Mouse (Mus musculus) lung, adult 18-20 months (tissue): ENCODE data around the gene Rgp1.
"Not testable (repeated sequence)": the region's sequence is repeated elsewhere in the genome, so short reads cannot be mapped to it uniquely, and the experiment has no call there.

ENCODE experiments used
- DNase-seq, 2 experiments: peaks; one replicate each; pipeline ENCODE4 v3.0.0; 2022; ENCODE audit warnings: mixed read lengths in 2 of 2

The Rgp1 gene

DNA sequence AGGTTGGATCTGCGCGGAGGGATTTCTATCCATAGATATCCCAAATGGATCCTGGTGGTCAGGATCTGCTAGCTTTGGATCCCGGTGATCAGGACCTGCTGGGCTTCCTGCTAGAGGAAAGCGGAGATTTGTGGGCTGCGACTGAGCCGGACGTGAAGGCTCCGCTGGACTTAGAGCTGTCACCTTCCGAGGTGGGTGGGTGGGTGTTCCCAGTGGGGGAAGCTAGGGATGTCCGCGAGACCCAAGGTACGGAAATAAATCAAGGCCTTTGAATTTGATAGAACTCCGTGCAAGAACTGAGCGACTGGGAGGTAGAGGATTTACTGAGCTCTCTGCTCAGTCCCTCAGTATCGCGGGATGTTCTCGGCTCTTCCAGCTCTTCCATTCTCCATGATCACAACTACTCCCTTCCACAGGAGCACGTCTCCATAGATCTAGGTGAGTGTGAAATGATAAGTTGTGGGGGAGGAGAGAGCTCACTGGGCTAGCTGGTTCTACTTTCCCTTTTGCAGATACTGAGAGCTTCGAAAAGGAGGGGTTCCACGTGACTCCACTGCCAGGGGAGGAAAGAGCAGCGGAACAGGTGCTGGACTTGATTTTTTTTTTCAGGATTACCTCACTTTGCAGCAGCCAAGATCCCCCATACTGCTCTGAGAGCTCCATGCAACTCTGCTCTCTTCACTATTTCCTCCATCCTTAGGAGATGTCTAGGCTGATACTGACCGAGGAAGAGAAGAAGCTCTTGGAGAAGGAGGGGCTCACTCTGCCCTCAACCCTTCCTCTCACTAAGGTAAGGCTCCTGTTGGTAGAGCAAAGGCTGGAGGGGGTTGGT is 15.5 kb upstream of the Rgp1 start:
- DNase-seq = peak in 1 of 2 experiments; percentile 32

DNA sequence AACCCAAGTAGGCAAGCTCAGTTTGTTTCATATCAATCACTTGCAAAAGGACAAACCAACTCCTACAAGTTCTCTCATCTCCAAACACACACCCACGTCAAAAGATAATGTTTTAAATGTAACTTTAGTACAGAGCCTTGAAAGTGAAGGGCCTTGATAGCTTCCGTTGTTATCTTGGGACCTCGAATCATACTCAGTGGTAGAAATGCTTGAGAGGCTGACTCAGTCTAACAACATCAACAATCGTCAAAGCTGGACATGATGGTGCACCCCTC is 15.0 kb upstream of the Rgp1 start:
- DNase-seq = no peak

GRCm38 (mm10) chr4:43564231-43564630 is 14.3 kb upstream of the Rgp1 start:
- DNase-seq = no peak

- no peak for DNase-seq
Measured at GRCm38 (mm10) chr4:43567140-43567539, 11.4 kb upstream of the Rgp1 start.

DNA sequence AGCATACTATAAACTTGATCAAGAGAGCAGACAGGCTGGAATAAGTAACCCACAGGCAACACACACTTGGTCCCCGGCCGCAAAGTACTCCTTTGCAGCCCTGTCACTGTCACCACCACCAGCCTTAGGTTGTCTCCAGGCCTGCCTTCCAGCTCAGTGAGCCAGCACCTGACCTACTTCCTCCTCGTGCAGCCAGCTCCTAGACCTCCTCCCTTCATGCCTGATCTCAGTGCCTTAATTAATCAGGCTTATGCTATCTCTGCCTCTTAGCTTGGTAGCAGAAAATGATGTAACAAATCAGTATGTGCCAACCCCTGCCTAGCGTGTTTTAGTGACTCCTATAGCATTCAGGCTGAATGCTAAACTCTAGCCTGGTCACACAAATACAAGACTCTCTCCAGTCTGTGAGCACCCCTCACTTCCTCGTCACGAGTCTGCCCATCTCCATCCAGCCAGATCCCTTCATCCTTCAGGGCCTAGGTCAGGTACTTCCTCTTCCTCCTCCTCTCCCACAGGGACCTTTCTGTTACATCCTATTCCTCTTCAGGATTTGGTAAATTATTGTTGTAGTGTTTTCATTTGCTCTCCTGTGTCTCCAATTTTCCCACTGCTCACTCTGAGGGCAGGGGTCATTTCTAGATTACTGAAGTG is 7.0 kb upstream of the Rgp1 start:
- no peak for DNase-seq

DNA sequence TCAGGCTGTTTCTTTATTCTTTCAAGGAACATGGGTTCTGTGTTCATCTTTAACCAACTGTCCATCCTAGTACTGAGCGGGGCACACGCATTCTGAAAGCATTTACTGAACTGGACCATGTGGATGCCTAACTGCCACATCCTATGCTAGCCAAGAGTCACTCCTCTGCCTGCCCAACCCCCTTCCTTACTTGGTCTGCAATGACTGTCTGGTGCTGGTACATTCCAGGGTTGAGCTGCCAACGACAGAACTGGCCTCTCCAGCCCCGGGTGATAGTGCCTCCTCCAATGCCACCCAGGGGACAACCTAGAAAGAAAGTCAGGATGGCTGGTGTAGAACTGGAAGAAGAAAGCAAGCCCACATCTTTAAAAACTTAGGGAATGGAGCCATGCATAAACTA is 5.0 kb upstream of the Rgp1 start:
- DNase-seq = no peak

DNA sequence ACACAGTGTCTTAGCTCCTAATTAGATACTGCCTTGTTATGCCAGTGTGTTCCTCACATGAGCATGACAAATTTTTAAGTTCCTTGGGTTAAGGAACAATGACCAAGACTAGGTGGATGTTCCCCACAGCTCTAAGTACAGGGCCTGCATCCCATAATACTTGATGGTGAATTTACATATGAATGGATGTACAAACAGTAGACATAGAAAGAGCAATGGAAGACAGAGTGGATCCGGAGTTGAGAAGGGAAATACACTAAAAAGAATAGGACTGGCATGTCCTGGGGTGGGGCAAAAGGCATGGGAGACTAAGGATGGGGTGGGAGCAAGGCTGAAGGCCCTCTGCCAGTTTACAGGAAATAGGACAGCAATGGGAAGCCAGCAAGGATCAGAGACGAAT is 3.2 kb upstream of the Rgp1 start:
- DNase-seq = no peak

GRCm38 (mm10) chr4:43577237-43577881 is 1.2 kb upstream of the Rgp1 start:
- no peak for DNase-seq

- DNase-seq = no peak
Measured at GRCm38 (mm10) chr4:43579256-43579655, 741 bp downstream of the Rgp1 start.

DNA sequence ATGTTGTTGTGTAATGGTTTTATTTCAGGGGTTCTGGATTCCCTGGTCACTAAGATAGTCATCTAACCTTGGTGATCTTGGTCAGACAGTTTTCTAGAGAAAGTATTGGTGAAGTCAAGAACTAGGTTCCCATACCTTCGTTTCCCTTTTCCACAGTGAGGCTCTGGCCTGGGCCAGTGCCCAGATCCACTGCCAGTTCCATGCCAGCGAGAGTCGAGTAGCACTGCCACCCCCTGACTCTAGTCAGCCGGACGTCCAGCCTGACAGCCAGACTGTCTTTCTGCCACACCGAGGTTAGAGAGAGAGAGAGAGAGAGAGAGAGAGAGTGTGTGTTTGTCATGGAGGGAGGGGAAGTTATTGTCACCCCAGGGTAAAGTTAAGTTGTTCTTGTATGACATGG is 1.2 kb downstream of the Rgp1 start:
- DNase-seq = no peak

- DNase-seq = no peak
Measured at GRCm38 (mm10) chr4:43580721-43581120, 2.2 kb downstream of the Rgp1 start.

DNA sequence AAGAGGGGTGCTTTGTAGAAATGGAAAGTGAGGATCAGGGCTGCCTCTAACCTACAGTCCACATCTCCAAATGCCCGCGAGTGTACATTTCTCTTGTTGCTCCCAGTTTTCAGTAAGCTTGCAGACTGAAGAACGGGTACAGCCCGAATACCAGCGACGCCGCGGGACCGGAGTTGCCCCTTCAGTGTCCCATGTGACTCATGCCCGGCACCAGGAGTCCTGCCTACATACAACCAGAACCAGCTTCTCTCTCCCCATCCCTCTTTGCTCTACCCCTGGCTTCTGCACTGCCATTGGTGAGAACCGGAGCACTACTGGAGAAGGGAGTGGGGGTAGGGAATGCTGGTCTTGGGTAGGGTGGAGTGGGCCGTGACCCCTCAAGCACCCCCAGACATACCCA is 2.9 kb downstream of the Rgp1 start:
- DNase-seq = no peak

GRCm38 (mm10) chr4:43582241-43582640 is 3.7 kb downstream of the Rgp1 start:
- no peak for DNase-seq

- DNase-seq = no peak
Measured at GRCm38 (mm10) chr4:43583421-43583820, 4.9 kb downstream of the Rgp1 start.

- peak in 1 of 2 experiments; percentile 43 for DNase-seq
Measured at GRCm38 (mm10) chr4:43584444-43585416, 6.2 kb downstream of the Rgp1 start, which contains the start of gene Msmp. Msmp (minus strand) TSS chr4:43584494.

- no peak for DNase-seq
Measured at GRCm38 (mm10) chr4:43585682-43586081, 7.2 kb downstream of the Rgp1 start.

DNA sequence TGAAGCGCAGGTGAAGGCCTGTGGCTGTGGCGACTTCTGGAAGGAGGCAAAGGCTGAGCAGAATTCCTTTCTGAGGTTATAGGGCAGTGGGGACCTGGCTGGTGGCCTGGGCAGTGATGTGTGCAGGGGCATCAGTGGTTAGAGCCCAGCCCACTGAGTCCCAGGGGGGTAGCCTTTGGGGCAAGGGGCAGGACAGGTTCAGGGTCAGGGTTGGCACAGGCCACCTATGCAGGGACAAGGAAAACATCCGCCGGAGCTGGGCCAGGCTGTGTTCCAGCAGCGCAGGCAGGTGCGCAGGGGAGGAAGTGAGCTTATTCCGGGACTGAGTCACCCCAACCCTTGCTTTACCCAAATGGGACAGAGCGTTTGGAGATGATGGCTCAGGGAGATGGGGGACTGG is 7.9 kb downstream of the Rgp1 start:
- DNase-seq = no peak

- no peak for DNase-seq
Measured at GRCm38 (mm10) chr4:43587681-43588080, 9.2 kb downstream of the Rgp1 start.

GRCm38 (mm10) chr4:43591543-43591942 is 13.0 kb downstream of the Rgp1 start:
- no peak for DNase-seq

DNA sequence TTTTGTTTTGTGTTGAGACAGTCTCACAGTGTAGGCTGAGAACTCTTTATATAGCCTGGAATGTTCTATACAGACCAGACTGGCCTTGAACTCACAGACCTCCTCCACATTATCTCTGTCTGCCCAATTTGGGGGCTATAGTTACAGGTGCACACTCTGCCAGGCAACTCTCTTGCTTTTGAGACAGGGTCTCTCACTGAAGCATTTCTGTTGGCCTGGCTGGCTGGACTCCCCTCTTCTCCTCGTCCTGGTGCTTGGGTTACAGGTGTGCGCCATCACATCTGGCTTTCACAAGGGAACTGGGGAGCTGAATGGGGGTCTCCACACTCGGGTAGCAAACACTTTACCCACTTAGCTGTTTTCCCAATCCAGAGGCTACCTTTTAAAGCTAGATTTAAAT is 13.4 kb downstream of the Rgp1 start:
- no peak for DNase-seq

GRCm38 (mm10) chr4:43593453-43593852 is 14.9 kb downstream of the Rgp1 start:
- no peak for DNase-seq

GRCm38 (mm10) chr4:43596597-43596996 is 18.1 kb downstream of the Rgp1 start:
- not testable (repeated sequence) for DNase-seq

DNA sequence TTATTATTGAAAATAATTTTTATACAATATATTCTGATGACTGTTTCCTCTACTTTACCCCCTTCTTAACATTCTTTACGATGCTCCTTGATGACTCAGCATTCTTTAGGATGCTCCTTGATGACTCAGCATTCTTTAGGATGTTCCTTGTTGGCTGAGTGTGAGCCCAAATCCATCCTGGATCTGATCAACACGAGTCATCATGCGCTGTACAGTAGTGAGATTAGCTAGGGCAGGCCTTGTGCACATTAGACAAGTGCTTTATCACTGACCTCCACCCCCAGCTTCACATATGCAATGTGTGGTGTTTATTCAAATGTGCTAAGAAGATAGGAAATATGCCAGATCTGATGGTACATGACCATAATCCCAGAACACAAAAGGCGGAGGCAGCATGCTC is 19.7 kb downstream of the Rgp1 start:
- no peak for DNase-seq
